Mouse (Mus musculus) frontal cortex, postnatal 10 days (tissue): ENCODE data around the gene Ino80b.
"Not testable (repeated sequence)": the region's sequence is repeated elsewhere in the genome, so short reads cannot be mapped to it uniquely, and the experiment has no call there.

Experiments
- DNase-seq, 2 experiments: peaks; one replicate each; pipeline ENCODE4 v3.0.0; 2022; ENCODE audit warnings: low spot score in 2 of 2, mixed read lengths in 1 of 2

Ino80b gene

GRCm38 (mm10) chr6:83125331-83125730 is at the start of gene Ino80b:
Ino80b (minus strand) TSS chr6:83125431.
- DNase-seq: no peak

- DNase-seq: no peak
Measured at GRCm38 (mm10) chr6:83172240-83172920, 47.1 kb upstream of the Ino80b start.

GRCm38 (mm10) chr6:83171063-83171462 is 45.8 kb upstream of the Ino80b start:
- no peak for DNase-seq

GRCm38 (mm10) chr6:83169872-83170271 is 44.6 kb upstream of the Ino80b start:
- no peak for DNase-seq

GRCm38 (mm10) chr6:83166243-83166630 is 41.0 kb upstream of the Ino80b start:
- no peak for DNase-seq

- peak; percentile 83 to 91 for DNase-seq
Measured at GRCm38 (mm10) chr6:83165607-83166242, 40.5 kb upstream of the Ino80b start, which contains the start of gene Dctn1. Dctn1 (plus strand) TSS chr6:83165920.

- DNase-seq: no peak
Measured at GRCm38 (mm10) chr6:83165026-83165606, 39.9 kb upstream of the Ino80b start.

- no peak for DNase-seq
Measured at GRCm38 (mm10) chr6:83162701-83163100, 37.5 kb upstream of the Ino80b start.

- no peak for DNase-seq
Measured at GRCm38 (mm10) chr6:83161921-83162641, 36.9 kb upstream of the Ino80b start.

GRCm38 (mm10) chr6:83161442-83161841 is 36.2 kb upstream of the Ino80b start:
- DNase-seq: no peak

GRCm38 (mm10) chr6:83159456-83159855 is 34.2 kb upstream of the Ino80b start:
- DNase-seq: not testable (repeated sequence)

GRCm38 (mm10) chr6:83156259-83156684 is 31.0 kb upstream of the Ino80b start, which contains the start of the genes Wdr54 and 1700003E16Rik:
Wdr54 (minus strand) TSS chr6:83156397.
1700003E16Rik (plus strand) TSS chr6:83156404.
- DNase-seq: peak; percentile 74 to 81

- peak in 1 of 2 experiments; percentile 46 for DNase-seq
Measured at GRCm38 (mm10) chr6:83155552-83156238, 30.5 kb upstream of the Ino80b start.

GRCm38 (mm10) chr6:83153485-83153884 is 28.3 kb upstream of the Ino80b start:
- no peak for DNase-seq

- no peak for DNase-seq
Measured at GRCm38 (mm10) chr6:83153038-83153437, 27.8 kb upstream of the Ino80b start.

GRCm38 (mm10) chr6:83151721-83152120 is 26.5 kb upstream of the Ino80b start:
- DNase-seq: no peak

- DNase-seq: no peak
Measured at GRCm38 (mm10) chr6:83147280-83147679, 22.0 kb upstream of the Ino80b start.

GRCm38 (mm10) chr6:83145805-83146204 is 20.6 kb upstream of the Ino80b start:
- DNase-seq: no peak

GRCm38 (mm10) chr6:83145209-83145608 is 20.0 kb upstream of the Ino80b start:
- no peak for DNase-seq

- DNase-seq: no peak
Measured at GRCm38 (mm10) chr6:83142886-83143285, 17.7 kb upstream of the Ino80b start.

- peak in 1 of 2 experiments; percentile 40 for DNase-seq
Measured at GRCm38 (mm10) chr6:83142211-83142731, 17.0 kb upstream of the Ino80b start.
